Mouse (Mus musculus) hindbrain, embryonic 10.5 days (tissue): Measurements from ENCODE around the gene Gemin7. TPM values are rescaled to one million over a fixed set of nuclear protein-coding genes. Genes with fewer than 3 reads are reported as not detected.

Source experiments
- DNase-seq: peaks from one replicate; pipeline ENCODE4 v3.0.0-alpha.2; 2017; ENCODE audit warnings: low spot score
- H3K27ac ChIP-seq: fragments of 300-500 bp; sonication (generic); 2 replicates; pipeline ENCODE4 v1.5.1; 2016; ENCODE audit warnings: mild to moderate bottlenecking, moderate library complexity
- H3K27me3 ChIP-seq: fragments of 300-500 bp; sonication (generic); 2 replicates; pipeline ENCODE4 v1.6.1; 2016; ENCODE audit warnings: mild to moderate bottlenecking; ENCODE audit not compliant: poor library complexity, insufficient read depth, severe bottlenecking
- H3K36me3 ChIP-seq: fragments of 300-500 bp; sonication (generic); 2 replicates; pipeline ENCODE4 v1.6.1; 2016; ENCODE audit warnings: mild to moderate bottlenecking, moderate library complexity
- H3K4me1 ChIP-seq: fragments of 300-500 bp; sonication (generic); replicated peaks from 2 replicates; pipeline ENCODE4 v1.6.1; 2016; ENCODE audit warnings: mild to moderate bottlenecking
- H3K4me3 ChIP-seq: fragments of 300-500 bp; sonication (generic); 2 replicates; pipeline ENCODE4 v1.5.1; 2016; ENCODE audit warnings: mild to moderate bottlenecking, moderate library complexity
- H3K9me3 ChIP-seq: fragments of 300-500 bp; sonication (generic); 2 replicates; pipeline ENCODE4 v1.6.1; 2016; ENCODE audit warnings: mild to moderate bottlenecking, moderate library complexity
- WGBS: fragments of 180-500 bp; shearing (Covaris S2); methylation state at CpG from one replicate; pipeline ENCODE4 v1.1.7; 2016; 5-methylcytosine and 5-hydroxymethylcytosine counted together
- polyA plus RNA-seq: library from polyadenylated mRNA; unstranded; fragments of >200 nt; fragmentation: Nextera tagmentation; extraction: Ambion mirVana; gene quantifications from 2 replicates; pipeline ENCODE4 v1.2.1, GENCODE M21; 2016

Gemin7 gene
- polyA plus RNA-seq, 1 experiment from 2014 or later = 188 TPM

DNA sequence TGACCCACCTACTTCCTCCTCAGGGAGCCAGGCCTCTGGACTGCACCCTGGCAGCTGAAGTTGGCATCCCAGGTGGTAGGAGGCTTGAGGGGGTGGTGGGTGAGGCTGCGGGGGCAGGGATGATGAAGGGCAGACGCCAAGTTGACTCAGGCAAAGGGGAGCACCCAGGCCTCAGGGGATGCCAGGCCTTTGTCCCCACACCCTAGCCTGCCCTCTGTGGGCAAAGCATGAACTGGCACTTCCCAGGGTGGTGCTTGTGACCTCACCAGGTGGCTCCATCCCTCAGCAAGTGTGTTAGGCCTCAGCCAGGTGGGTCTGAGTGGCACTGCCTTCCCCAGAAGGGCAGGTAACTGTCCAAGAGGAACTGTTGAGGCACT is 52.3 kb downstream of the Gemin7 start:
- H3K4me3 ChIP-seq = peak overlapping the region; percentile 51; the same call in 1 of the 2 replicates
- no peak overlapping the region for H3K27ac ChIP-seq
- 56% methylated on average over 2 of the region's 2 CpGs for WGBS
- peaks cover 19% of the 10 kb centered on the region for H3K36me3 ChIP-seq
- no peaks in the 10 kb centered on the region for H3K9me3 ChIP-seq
- H3K27me3 ChIP-seq = peaks cover 59% of the 10 kb centered on the region
- DNase-seq = no peak
- H3K4me1 ChIP-seq = peaks cover 25% of the 10 kb centered on the region

DNA sequence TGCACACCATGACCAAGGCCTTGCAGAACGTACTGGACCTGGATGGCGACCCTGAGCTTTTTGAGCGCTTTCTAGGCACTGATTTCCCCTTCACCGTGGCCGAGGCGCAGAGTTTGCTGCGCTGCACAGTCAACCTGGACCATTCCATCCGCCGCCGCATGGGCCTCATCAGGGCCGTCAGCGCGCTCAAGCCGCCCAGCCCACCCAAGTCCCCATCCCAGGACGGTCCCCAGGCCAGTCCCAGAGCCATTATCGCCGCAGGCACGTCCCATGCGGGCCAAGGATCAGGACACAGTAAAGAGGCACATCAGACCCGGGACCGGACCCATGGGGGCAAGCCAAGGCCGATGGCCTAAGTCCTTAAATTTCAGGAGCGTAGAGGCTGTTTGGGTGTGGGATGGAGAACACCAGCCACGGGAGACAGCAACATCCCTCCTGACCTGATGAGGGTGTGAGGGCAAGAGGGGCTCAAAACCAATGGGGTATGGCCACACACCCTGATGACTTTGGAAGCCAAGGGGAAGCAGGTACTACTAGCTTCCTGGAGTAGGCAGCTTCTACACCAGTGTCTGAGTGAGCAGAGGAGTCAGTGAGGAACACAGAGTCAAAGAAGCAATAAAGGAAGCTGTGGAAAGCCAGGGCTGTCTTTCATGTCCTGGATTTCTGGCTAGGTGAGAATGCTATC is 52.8 kb downstream of the Gemin7 start:
- H3K4me1 ChIP-seq = peaks cover 31% of the 10 kb centered on the region
- no peaks in the 10 kb centered on the region for H3K9me3 ChIP-seq
- 14% methylated on average over 24 of the region's 24 CpGs for WGBS
- H3K4me3 ChIP-seq = peak overlapping the region; percentile 51
- peak overlapping the region; percentile 66; the same call in 1 of the 2 replicates for H3K27ac ChIP-seq
- no peak for DNase-seq
- peaks cover 65% of the 10 kb centered on the region for H3K27me3 ChIP-seq
- H3K36me3 ChIP-seq = peaks cover 14% of the 10 kb centered on the region

- Histone ChIP-seq H3K4me1 (peaks cover 33% of the 10 kb centered on the region), H3K27me3 (peaks cover 71% of the 10 kb centered on the region), H3K27ac (peak overlapping the region; percentile 66; the same call in 1 of the 2 replicates), H3K36me3 (peaks cover 7% of the 10 kb centered on the region), H3K9me3 (no peaks in the 10 kb centered on the region), H3K4me3 (peak overlapping the region; percentile 51)
- 2% methylated on average over 64 of the region's 64 CpGs for WGBS
- peak; percentile 79 for DNase-seq
These were observed 53.5 kb downstream of the Gemin7 start for GRCm38 (mm10) chr7:19523757-19524419.

- WGBS = 15% methylated on average over 72 of the region's 72 CpGs
- H3K4me3 ChIP-seq = peak overlapping the region; percentile 51
- peaks cover 78% of the 10 kb centered on the region for H3K27me3 ChIP-seq
- no peaks in the 10 kb centered on the region for H3K9me3 ChIP-seq
- H3K4me1 ChIP-seq = peaks cover 33% of the 10 kb centered on the region
- no peak overlapping the region for H3K27ac ChIP-seq
- no peak for DNase-seq
- peaks cover under 1% of the 10 kb centered on the region; the same call in 1 of the 2 replicates for H3K36me3 ChIP-seq
These were observed 54.2 kb downstream of the Gemin7 start for GRCm38 (mm10) chr7:19523017-19523756.

DNA sequence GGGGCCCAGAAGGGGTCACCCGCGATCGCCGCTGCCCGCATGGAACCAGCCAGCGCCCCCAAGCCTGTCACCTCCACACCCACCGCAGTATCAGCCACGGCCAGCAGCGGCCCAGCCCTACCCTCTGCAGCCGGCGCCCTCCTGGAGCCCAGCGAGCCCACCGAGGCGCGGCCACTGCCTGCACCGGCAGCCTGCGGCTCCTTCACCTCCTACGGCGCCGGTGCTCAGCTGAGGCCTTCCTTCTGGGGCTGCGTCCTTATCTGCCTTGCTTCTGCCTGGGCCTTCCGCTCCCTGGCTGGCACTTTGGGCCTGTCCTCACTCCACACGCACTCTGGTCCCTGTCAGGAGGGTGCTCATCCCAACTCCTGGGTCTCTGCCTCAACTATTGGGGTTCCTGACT is 57.4 kb downstream of the Gemin7 start:
- no peak for DNase-seq
- H3K27me3 ChIP-seq = peaks cover 96% of the 10 kb centered on the region
- peak overlapping the region; percentile 59 for H3K27ac ChIP-seq
- peak overlapping the region; percentile 45 for H3K4me3 ChIP-seq
- H3K36me3 ChIP-seq = no peaks in the 10 kb centered on the region
- H3K9me3 ChIP-seq = no peaks in the 10 kb centered on the region
- peaks cover 48% of the 10 kb centered on the region for H3K4me1 ChIP-seq
- WGBS = 3% methylated on average over 23 of the region's 23 CpGs

DNA sequence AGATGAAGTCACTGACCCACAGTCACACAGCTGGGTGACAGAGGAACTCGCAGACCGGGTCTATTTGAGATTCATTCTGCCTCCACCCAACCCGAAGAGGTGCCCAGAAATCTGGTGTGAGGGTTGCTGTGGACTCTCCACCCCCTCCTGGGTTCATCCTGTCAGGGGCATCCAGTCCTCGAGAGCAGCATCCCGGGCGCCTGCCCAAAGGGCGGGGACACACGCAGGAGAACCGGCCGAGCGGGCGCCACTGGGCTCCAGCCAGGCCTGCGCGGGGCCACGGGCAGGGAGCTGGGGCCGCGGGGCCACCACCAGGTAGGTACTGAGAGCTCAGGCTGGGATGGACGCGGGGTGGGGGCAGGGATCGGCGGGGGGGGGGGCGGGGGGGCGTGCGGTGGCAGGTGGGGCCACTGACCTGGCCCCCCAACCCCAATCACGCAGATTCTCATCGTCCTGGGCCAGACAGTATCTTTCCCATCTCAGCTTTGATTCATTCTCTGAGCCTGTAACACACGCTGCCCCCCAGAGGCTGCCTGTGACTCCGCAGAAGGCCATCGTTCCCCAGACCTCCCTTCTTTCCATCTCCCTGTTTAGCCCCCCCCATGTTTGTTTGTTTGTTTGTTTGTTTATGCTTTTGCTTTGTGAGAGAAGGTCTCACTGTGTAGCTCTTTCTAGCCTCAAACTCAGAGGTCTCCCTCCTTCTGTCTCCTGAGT is 59.6 kb downstream of the Gemin7 start, which contains the start of gene Nkpd1:
TSS of gene Nkpd1 (plus strand) at position 187 of the 714 bp plus-strand sequence.
- peak within 1 kb of the TSS; percentile 72 for H3K27ac ChIP-seq
- peak within 1 kb of the TSS; percentile 48 for H3K4me3 ChIP-seq
- no peaks in the 10 kb centered on the region for H3K9me3 ChIP-seq
- no peak for DNase-seq
- no peaks in the 10 kb centered on the region for H3K36me3 ChIP-seq
- 8% methylated on average over 24 of the region's 29 CpGs for WGBS
- peaks cover 28% of the 10 kb centered on the region for H3K4me1 ChIP-seq
- peaks cover 74% of the 10 kb centered on the region for H3K27me3 ChIP-seq

Other genes with a start within 250 kb of the Gemin7 start
- 106 and 128 TPM in 2 replicates for gene Ercc1, start 232.8 kb downstream of the Gemin7 start, polyA plus RNA-seq
- 18.7 and 24.4 TPM in 2 replicates for gene Cd3eap, start 218.1 kb downstream of the Gemin7 start, polyA plus RNA-seq
- 4.7 and 5.6 TPM in 2 replicates for gene Ppp1r13l, start 217.8 kb downstream of the Gemin7 start, polyA plus RNA-seq
- gene Ercc2, start 195.6 kb downstream of the Gemin7 start, polyA plus RNA-seq = 29.0 and 33.9 TPM in 2 replicates
- 2.9 and 7.1 TPM in 2 replicates for gene Klc3, start 173.5 kb downstream of the Gemin7 start, polyA plus RNA-seq
- gene Ckm, start 172.8 kb downstream of the Gemin7 start, polyA plus RNA-seq = not detected in 2 replicates
- 9.3 and 13.6 TPM in 2 replicates for gene Mark4, start 118.8 kb downstream of the Gemin7 start, polyA plus RNA-seq
- gene Exoc3l2, start 114.3 kb downstream of the Gemin7 start, polyA plus RNA-seq = 0.39 and 0.80 TPM in 2 replicates
- gene Bloc1s3, start 69.2 kb downstream of the Gemin7 start, polyA plus RNA-seq = 2.4 and 3.8 TPM in 2 replicates
- 68.8 and 71.4 TPM in 2 replicates for gene Trappc6a, start 69.2 kb downstream of the Gemin7 start, polyA plus RNA-seq
- 0.09 and 0.10 TPM in 2 replicates for gene Nkpd1, start 59.8 kb downstream of the Gemin7 start, polyA plus RNA-seq
- gene Ppp1r37, start 14.5 kb downstream of the Gemin7 start, polyA plus RNA-seq = 22.6 and 30.4 TPM in 2 replicates
- 0.22 and 0.72 TPM in 2 replicates for gene Zfp296, start 308 bp downstream of the Gemin7 start, polyA plus RNA-seq
- 57.5 and 68.8 TPM in 2 replicates for gene Clasrp, start 26.9 kb upstream of the Gemin7 start, polyA plus RNA-seq
- 4.4 and 6.1 TPM in 2 replicates for gene Relb, start 51.8 kb upstream of the Gemin7 start, polyA plus RNA-seq
- 83.8 and 99.9 TPM in 2 replicates for gene Clptm1, start 87.4 kb upstream of the Gemin7 start, polyA plus RNA-seq
- gene Apoc2, start 100.3 kb upstream of the Gemin7 start, polyA plus RNA-seq = 0.30 TPM in 1 of 2 replicates, not detected in the other
- gene Gm44805, start 103.8 kb upstream of the Gemin7 start, polyA plus RNA-seq = not detected in 2 replicates
- not detected in 2 replicates for gene Apoc4, start 103.9 kb upstream of the Gemin7 start, polyA plus RNA-seq
- gene Apoc1, start 115.1 kb upstream of the Gemin7 start, polyA plus RNA-seq = 2.2 and 2.3 TPM in 2 replicates
- gene Apoe, start 121.6 kb upstream of the Gemin7 start, polyA plus RNA-seq = 179 and 230 TPM in 2 replicates
- gene Tomm40, start 137.8 kb upstream of the Gemin7 start, polyA plus RNA-seq = 209 and 211 TPM in 2 replicates
- 89.0 and 99.8 TPM in 2 replicates for gene Nectin2, start 172.9 kb upstream of the Gemin7 start, polyA plus RNA-seq
- 46.8 and 57.3 TPM in 2 replicates for gene Bcam, start 193.4 kb upstream of the Gemin7 start, polyA plus RNA-seq
- gene Cblc, start 219.2 kb upstream of the Gemin7 start, polyA plus RNA-seq = 1.2 and 1.8 TPM in 2 replicates
- 0.60 and 0.78 TPM in 2 replicates for gene Bcl3, start 245.2 kb upstream of the Gemin7 start, polyA plus RNA-seq